Mouse (Mus musculus) myocyte (in vitro differentiated cells): ENCODE data around the gene Haus5. TPM values are rescaled to one million over a fixed set of nuclear protein-coding genes. Genes with fewer than 3 reads are reported as not detected.

Experiments
- H3K27me3 ChIP-seq: one replicate; pipeline ENCODE4 v1.6.1; 2011; ENCODE audit not compliant: control insufficient read depth, insufficient read depth, insufficient read length
- H3K36me3 ChIP-seq: one replicate; pipeline ENCODE4 v1.6.1; 2011; ENCODE audit not compliant: control insufficient read depth, insufficient read depth
- H3K4me2 ChIP-seq: one replicate; pipeline ENCODE4 v1.6.1; 2011; ENCODE audit warnings: low read depth, control low read depth
- H3K4me3 ChIP-seq: one replicate; pipeline ENCODE4 v1.5.1; 2011; ENCODE audit warnings: mild to moderate bottlenecking, control low read depth, moderate library complexity
- H3K79me2 ChIP-seq: one replicate; pipeline ENCODE4 v1.6.1; 2011; ENCODE audit not compliant: control insufficient read depth, insufficient read depth
- H3ac ChIP-seq: one replicate; pipeline ENCODE4 v1.6.1; 2011; ENCODE audit not compliant: control insufficient read depth, insufficient read length
- CEBPB ChIP-seq: IDR thresholded peaks from 2 replicates; pipeline ENCODE4 v1.6.1; 2011; ENCODE audit warnings: mild to moderate bottlenecking, moderate library complexity; ENCODE audit not compliant: poor library complexity, insufficient read depth, severe bottlenecking
- E2F4 ChIP-seq: IDR thresholded peaks from one replicate; pipeline ENCODE4 v1.6.1; 2011; ENCODE audit warnings: mild to moderate bottlenecking, control low read depth, moderate library complexity; ENCODE audit not compliant: insufficient read depth
- MAX ChIP-seq: IDR thresholded peaks from one replicate; pipeline ENCODE4 v1.6.1; 2011; ENCODE audit warnings: low read depth, mild to moderate bottlenecking, control low read depth
- MYOD1 ChIP-seq, 3 experiments: IDR thresholded peaks; one replicate each; pipeline ENCODE4 v1.6.1; 2011; ENCODE audit warnings: control low read depth in 2 of 3, low read depth in 2 of 3, mild to moderate bottlenecking in 2 of 3, moderate library complexity in 1 of 3; ENCODE audit not compliant: insufficient read length in 2 of 3, control insufficient read depth in 1 of 3
- MYOG ChIP-seq, 3 experiments: IDR thresholded peaks; one replicate each; pipeline ENCODE4 v1.6.1; 2011; ENCODE audit warnings: control low read depth in 2 of 3, low read depth in 2 of 3, mild to moderate bottlenecking in 2 of 3; ENCODE audit not compliant: insufficient read length in 2 of 3, control insufficient read depth in 1 of 3, insufficient read depth in 1 of 3
- POLR2A ChIP-seq: IDR thresholded peaks from one replicate; pipeline ENCODE4 v1.6.1; 2011; ENCODE audit warnings: low read depth, mild to moderate bottlenecking, control low read depth, moderate library complexity; ENCODE audit not compliant: insufficient read length
- POLR2AphosphoS2 ChIP-seq: IDR thresholded peaks from one replicate; pipeline ENCODE4 v1.6.1; 2011; ENCODE audit warnings: low read depth, control low read depth; ENCODE audit not compliant: insufficient read length
- REST ChIP-seq: IDR thresholded peaks from one replicate; pipeline ENCODE4 v1.6.1; 2011; ENCODE audit warnings: mild to moderate bottlenecking, control low read depth, moderate library complexity; ENCODE audit not compliant: insufficient read depth, insufficient read length
- SRF ChIP-seq: IDR thresholded peaks from one replicate; pipeline ENCODE4 v1.6.1; 2011; ENCODE audit warnings: low read depth; ENCODE audit not compliant: control insufficient read depth, insufficient read length
- TCF12 ChIP-seq: IDR thresholded peaks from one replicate; pipeline ENCODE4 v1.6.1; 2011; ENCODE audit warnings: mild to moderate bottlenecking, control low read depth; ENCODE audit not compliant: poor library complexity, insufficient read depth, severe bottlenecking
- TCF3 ChIP-seq: IDR thresholded peaks from one replicate; pipeline ENCODE4 v1.6.1; 2011; ENCODE audit warnings: low read depth, control low read depth; ENCODE audit not compliant: insufficient read length
- USF1 ChIP-seq: IDR thresholded peaks from one replicate; pipeline ENCODE4 v1.6.1; 2011; ENCODE audit warnings: low read depth, mild to moderate bottlenecking, control low read depth, moderate library complexity
- polyA plus RNA-seq: library from polyadenylated mRNA; unstranded; fragments of >200 nt; fragmentation: generic; extraction: Trizol; gene quantifications from one replicate; pipeline ENCODE4 v1.2.1, GENCODE M21; 2012; ENCODE audit warnings: missing spikeins

Gene Haus5
- polyA plus RNA-seq, 1 experiment: 8.4 TPM

- H3K36me3 ChIP-seq: peaks cover 16% of the 10 kb centered on the region
- TF ChIP-seq CEBPB (no peak), E2F4 (no peak), TCF12 (no peak), MAX (no peak), MYOD1 (IDR thresholded peaks at IDR 0.05; ENCODE audit: control insufficient read depth in 1 of 3, insufficient read length in 2 of 3, low read depth in 2 of 3) (no peak), TCF3 (no peak), REST (no peak), SRF (no peak), USF1 (no peak), MYOG (IDR thresholded peaks at IDR 0.05; ENCODE audit: control insufficient read depth in 1 of 3, insufficient read depth in 1 of 3, insufficient read length in 2 of 3, low read depth in 2 of 3) (no peak), POLR2AphosphoS2 (no peak), POLR2A (no peak)
- H3K79me2 ChIP-seq: no peaks in the 10 kb centered on the region
- no peak overlapping the region for H3ac ChIP-seq
- H3K27me3 ChIP-seq: peaks cover 26% of the 10 kb centered on the region
- H3K4me3 ChIP-seq: no peak overlapping the region
- H3K4me2 ChIP-seq: no peak overlapping the region
Measured at GRCm38 (mm10) chr7:30639083-30639482, 25.7 kb downstream of the Haus5 start.

- no peak overlapping the region for H3K4me2 ChIP-seq
- TF ChIP-seq USF1 (no peak), TCF3 (no peak), MAX (no peak), CEBPB (no peak), E2F4 (no peak), POLR2A (no peak), TCF12 (no peak), REST (no peak), MYOG (IDR thresholded peaks at IDR 0.05; ENCODE audit: control insufficient read depth in 1 of 3, insufficient read depth in 1 of 3, insufficient read length in 2 of 3, low read depth in 2 of 3) (no peak), MYOD1 (IDR thresholded peaks at IDR 0.05; ENCODE audit: control insufficient read depth in 1 of 3, insufficient read length in 2 of 3, low read depth in 2 of 3) (no peak), SRF (no peak), POLR2AphosphoS2 (no peak)
- no peak overlapping the region for H3ac ChIP-seq
- H3K4me3 ChIP-seq: no peak overlapping the region
- H3K36me3 ChIP-seq: peaks cover 6% of the 10 kb centered on the region
- no peaks in the 10 kb centered on the region for H3K79me2 ChIP-seq
- H3K27me3 ChIP-seq: peaks cover 47% of the 10 kb centered on the region
Measured at GRCm38 (mm10) chr7:30636395-30636794, 28.4 kb downstream of the Haus5 start.

DNA sequence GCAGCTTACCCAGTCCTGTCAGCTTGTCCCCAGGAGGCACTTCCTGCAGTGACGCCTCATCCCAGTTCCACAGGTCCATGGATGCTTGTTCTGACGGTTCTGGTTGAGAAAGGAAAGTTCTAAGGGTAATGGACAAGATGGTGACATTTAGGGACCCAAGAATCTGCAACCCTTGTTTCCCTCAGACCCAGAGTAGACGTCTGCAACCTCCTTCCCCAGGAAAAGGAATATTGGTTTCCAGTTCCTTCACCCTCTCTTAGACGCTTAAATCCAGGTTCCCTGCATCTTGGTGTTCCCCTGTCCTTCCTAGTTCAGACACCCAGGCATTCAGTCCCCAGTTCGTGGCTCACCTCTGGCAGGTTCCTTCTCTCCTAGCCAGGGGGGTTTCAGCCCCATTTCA lies 29.0 kb downstream of the Haus5 start, which contains the start of gene Etv2:
TSS of gene Etv2 (minus strand) at position 101 of the 400 bp plus-strand sequence.
- Histone ChIP-seq H3K36me3 (peaks cover 3% of the 10 kb centered on the region), H3K4me3 (no peak within 1 kb of the TSS), H3K4me2 (no peak within 1 kb of the TSS), H3K27me3 (peaks cover 52% of the 10 kb centered on the region), H3K79me2 (no peaks in the 10 kb centered on the region), H3ac (no peak within 1 kb of the TSS)
- TF ChIP-seq CEBPB: no peak
- TF ChIP-seq MAX: no peak
- no peak for TF ChIP-seq TCF3
- no peak for TF ChIP-seq POLR2A
- TF ChIP-seq USF1: no peak
- TF ChIP-seq MYOD1 (IDR thresholded peaks at IDR 0.05; ENCODE audit: control insufficient read depth in 1 of 3, insufficient read length in 2 of 3, low read depth in 2 of 3): no peak
- no peak for TF ChIP-seq POLR2AphosphoS2
- TF ChIP-seq E2F4: no peak
- no peak for TF ChIP-seq TCF12
- TF ChIP-seq REST: no peak
- TF ChIP-seq MYOG (IDR thresholded peaks at IDR 0.05; ENCODE audit: control insufficient read depth in 1 of 3, insufficient read depth in 1 of 3, insufficient read length in 2 of 3, low read depth in 2 of 3): no peak
- no peak for TF ChIP-seq SRF

DNA sequence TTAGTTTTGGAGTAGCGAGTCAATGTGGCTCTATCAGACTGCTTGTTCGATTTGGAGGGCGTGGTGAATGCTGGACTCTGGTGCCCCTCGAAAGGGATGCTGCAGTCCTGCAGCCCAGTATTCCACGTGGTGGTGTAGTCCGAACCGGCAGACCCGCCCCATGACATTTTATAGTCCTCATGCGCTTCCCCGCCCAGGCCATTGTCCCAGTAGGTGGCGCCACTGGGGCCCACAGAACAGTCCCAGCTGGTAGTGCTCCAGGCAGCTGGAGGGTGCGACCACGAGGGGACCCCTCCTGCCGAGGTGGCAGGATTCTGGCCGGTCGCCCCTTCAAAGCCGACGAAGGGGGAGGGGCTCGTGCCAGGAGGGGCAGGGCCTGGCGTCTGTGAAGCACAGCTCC lies 30.2 kb downstream of the Haus5 start:
- Histone ChIP-seq H3K4me2 (no peak overlapping the region), H3K79me2 (no peaks in the 10 kb centered on the region), H3K36me3 (no peaks in the 10 kb centered on the region), H3ac (no peak overlapping the region), H3K27me3 (peaks cover 62% of the 10 kb centered on the region), H3K4me3 (no peak overlapping the region)
- TF ChIP-seq MYOG (IDR thresholded peaks at IDR 0.05; ENCODE audit: control insufficient read depth in 1 of 3, insufficient read depth in 1 of 3, insufficient read length in 2 of 3, low read depth in 2 of 3): no peak
- no peak for TF ChIP-seq TCF3
- TF ChIP-seq E2F4: no peak
- no peak for TF ChIP-seq POLR2A
- TF ChIP-seq MAX: no peak
- TF ChIP-seq REST: no peak
- no peak for TF ChIP-seq POLR2AphosphoS2
- TF ChIP-seq MYOD1 (IDR thresholded peaks at IDR 0.05; ENCODE audit: control insufficient read depth in 1 of 3, insufficient read length in 2 of 3, low read depth in 2 of 3): no peak
- TF ChIP-seq CEBPB: no peak
- no peak for TF ChIP-seq USF1
- TF ChIP-seq TCF12: no peak
- TF ChIP-seq SRF: no peak
